Mouse (Mus musculus) myocyte (in vitro differentiated cells): ENCODE results near the gene Nubpl.

Experiments
- CEBPB ChIP-seq: IDR thresholded peaks from 2 replicates; pipeline ENCODE4 v1.6.1; 2011; ENCODE audit warnings: mild to moderate bottlenecking, moderate library complexity; ENCODE audit not compliant: poor library complexity, insufficient read depth, severe bottlenecking
- MAX ChIP-seq: IDR thresholded peaks from one replicate; pipeline ENCODE4 v1.6.1; 2011; ENCODE audit warnings: low read depth, mild to moderate bottlenecking, control low read depth
- MYOD1 ChIP-seq, 3 experiments: IDR thresholded peaks; one replicate each; pipeline ENCODE4 v1.6.1; 2011; ENCODE audit warnings: control low read depth in 2 of 3, low read depth in 2 of 3, mild to moderate bottlenecking in 2 of 3, moderate library complexity in 1 of 3; ENCODE audit not compliant: insufficient read length in 2 of 3, control insufficient read depth in 1 of 3
- POLR2A ChIP-seq: IDR thresholded peaks from one replicate; pipeline ENCODE4 v1.6.1; 2011; ENCODE audit warnings: low read depth, mild to moderate bottlenecking, control low read depth, moderate library complexity; ENCODE audit not compliant: insufficient read length
- POLR2AphosphoS2 ChIP-seq: IDR thresholded peaks from one replicate; pipeline ENCODE4 v1.6.1; 2011; ENCODE audit warnings: low read depth, control low read depth; ENCODE audit not compliant: insufficient read length
- SRF ChIP-seq: IDR thresholded peaks from one replicate; pipeline ENCODE4 v1.6.1; 2011; ENCODE audit warnings: low read depth; ENCODE audit not compliant: control insufficient read depth, insufficient read length
- TCF12 ChIP-seq: IDR thresholded peaks from one replicate; pipeline ENCODE4 v1.6.1; 2011; ENCODE audit warnings: mild to moderate bottlenecking, control low read depth; ENCODE audit not compliant: poor library complexity, insufficient read depth, severe bottlenecking
- USF1 ChIP-seq: IDR thresholded peaks from one replicate; pipeline ENCODE4 v1.6.1; 2011; ENCODE audit warnings: low read depth, mild to moderate bottlenecking, control low read depth, moderate library complexity

DNA sequence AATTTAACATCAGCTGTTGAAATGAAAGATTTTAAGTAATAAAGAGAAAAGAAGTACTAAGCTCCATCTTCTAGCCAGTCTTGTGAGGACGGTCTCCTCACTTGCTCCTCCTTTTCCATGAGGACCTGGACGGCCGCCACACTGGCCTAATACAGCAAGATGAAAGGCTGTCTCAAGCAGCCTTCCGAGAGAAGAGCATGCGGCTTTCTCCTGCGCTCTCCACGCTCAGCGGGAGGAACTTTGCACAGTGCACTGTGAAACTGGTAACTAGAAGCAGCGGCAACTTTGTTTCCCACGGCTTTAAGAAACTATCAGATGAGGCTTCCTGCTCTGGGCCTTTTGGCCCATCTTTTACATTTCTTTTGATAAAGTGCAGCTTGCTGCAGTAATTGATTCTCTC, 34.7 kb downstream of the Nubpl start:
- no peak for TF ChIP-seq POLR2A
- TF ChIP-seq TCF12: no peak
- no peak for TF ChIP-seq MAX
- no peak for TF ChIP-seq USF1
- no peak for TF ChIP-seq MYOD1 (IDR thresholded peaks at IDR 0.05; ENCODE audit: control insufficient read depth in 1 of 3, insufficient read length in 2 of 3, low read depth in 2 of 3)
- TF ChIP-seq CEBPB: no peak
- TF ChIP-seq SRF: no peak
- TF ChIP-seq POLR2AphosphoS2: no peak
